Mouse (Mus musculus) embryo, embryonic 9.5 days (tissue): ENCODE results near the gene Wnt7b.

Experiments
- DNase-seq: peaks from one replicate; pipeline ENCODE4 v3.0.0-alpha.2; 2017; ENCODE audit errors: extremely low spot score

The Wnt7b gene

DNA sequence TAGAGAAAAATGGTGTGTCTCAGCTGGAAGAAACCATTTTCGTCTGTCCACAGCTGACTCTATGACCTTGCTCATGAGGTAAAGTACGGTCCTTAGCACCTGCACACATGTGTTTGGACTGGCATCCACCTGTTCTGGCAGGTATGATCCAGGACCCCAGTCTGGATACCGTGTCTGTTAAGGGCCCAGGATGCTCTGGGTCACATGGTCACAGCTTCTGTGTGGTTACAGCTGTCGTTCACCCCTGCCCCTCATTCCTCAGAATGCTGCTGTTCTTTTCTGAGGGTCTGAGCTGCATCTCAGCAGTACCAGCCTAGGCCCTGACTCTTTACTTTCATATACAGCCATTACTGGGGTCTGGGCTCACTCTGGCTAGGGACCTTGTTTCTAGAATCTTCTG is 18.9 kb upstream of the Wnt7b start:
- no peak for DNase-seq

DNA sequence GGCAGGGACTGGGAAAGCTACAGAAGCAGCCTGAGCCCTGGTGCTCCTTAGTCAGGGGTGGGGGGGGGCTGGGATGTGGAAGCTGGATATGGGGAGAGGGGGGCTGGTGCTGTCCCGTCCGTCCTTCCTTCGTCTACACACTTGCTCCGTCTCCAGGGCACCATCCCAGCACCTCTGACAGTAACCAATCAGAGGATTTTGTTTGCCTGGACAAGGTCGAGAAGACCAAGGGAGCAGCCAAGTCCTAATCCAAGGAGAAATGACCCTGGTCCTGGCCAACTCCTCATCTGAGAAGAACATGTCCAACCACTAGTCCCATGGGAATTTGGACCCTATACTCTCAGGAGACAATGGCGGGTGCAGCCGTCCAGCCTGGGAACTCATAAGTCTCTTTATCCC is 18.4 kb upstream of the Wnt7b start:
- no peak for DNase-seq

DNA sequence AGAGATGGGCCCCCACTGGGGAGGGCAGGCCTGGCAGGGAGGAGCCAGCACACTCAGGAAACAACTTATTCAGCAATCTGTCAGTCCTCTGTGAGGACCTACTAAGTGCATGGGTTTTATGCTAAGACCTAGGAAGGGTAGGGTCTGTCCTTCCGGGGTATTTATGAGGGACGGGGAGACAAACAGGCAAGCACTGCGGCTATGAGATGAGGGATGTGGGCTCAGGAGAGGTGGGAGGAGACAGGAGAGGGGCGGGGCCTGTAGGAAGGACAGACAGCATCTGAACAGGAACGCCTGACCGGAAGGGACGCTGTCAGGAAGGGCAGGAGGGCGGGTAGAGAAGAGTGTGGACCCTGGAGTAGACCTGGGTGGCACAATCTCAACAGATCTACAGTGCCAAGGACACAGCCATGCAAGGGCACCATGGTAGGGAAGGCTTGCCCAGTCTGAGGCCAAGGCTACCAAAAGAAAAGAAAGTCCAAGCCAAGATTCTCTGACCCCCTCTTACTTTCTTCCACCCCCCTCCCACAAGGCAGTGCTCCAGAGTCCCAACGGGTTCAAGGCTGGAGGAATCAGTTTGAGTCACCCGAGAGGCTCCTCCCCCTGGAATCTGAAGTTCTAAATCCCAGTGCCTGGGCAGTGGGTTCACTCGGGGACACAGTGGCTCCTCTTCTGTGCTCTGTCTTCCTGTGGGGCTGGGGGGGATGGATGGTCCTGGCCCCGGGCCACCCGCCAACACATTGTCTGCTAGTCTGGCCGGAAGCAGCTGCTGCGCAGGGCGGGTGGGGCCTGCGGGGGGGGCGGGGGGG is 17.8 kb upstream of the Wnt7b start:
- no peak for DNase-seq

- peak; percentile 61 for DNase-seq
These were observed 17.0 kb upstream of the Wnt7b start for GRCm38 (mm10) chr15:85598984-85599886.

- DNase-seq: no peak
These were observed 16.2 kb upstream of the Wnt7b start for GRCm38 (mm10) chr15:85598443-85598842.

DNA sequence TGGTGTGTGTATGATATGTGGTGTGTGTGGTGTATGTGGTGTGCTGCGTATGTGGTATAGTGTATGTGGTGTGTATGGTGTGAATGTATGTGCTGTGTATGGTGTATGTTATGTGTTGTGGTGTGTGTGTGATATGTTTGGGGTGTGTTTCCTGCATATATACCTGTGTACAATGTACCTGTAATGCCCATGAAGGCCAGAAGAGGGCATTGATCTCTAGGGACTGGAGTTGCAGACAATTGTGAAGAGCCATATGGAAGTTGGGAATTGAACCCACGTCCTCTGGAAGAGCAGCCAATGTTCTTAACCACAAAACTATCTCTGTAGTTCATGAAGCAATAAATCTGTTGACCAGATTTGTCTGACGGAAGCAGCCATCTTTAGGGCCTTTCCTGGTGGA is 15.1 kb upstream of the Wnt7b start:
- DNase-seq: no peak

GRCm38 (mm10) chr15:85592674-85593073 is 10.4 kb upstream of the Wnt7b start:
- DNase-seq: no peak

DNA sequence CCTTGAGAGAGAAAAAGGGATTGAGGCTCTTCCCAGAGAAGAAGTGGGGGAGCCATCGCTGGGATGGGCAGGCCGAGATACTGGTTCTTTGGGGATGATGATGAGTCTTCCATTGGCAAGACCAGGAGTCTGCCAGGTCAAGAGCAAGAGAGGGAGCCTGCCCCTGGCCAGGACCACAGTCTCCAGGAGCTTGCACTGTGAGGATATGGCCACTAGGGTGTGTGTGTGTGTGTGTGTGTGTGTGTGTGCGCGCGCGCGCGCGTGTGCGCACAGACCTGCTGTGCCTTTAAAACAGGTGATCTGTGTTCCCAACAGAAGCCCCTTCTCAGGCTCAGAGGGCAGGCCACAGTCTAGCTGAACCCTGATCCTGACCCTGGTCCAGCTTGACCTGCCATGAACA is 8.6 kb upstream of the Wnt7b start:
- DNase-seq: no peak

GRCm38 (mm10) chr15:85583504-85583903 is 1.2 kb upstream of the Wnt7b start:
- peak; percentile 74 for DNase-seq

DNA sequence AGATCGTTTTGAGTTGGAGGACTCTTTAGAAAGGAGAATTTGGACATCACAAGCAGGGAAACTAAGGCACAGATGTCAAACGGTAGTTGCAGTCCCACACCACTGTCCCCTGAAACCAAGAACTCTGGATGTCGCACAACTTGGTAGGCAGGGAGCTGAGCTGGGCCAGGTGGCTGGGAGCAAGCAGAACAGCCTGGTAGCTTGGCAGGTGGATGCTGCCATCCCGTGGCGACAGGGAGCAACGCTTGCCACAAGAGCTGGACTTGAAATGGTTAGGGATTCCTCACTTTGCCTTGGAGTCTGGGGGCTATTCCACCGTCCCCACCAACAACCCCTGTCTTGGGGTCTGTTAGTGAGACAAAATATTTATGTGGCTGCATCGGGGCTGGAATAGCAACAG is 751 bp upstream of the Wnt7b start:
- peak; percentile 84 for DNase-seq

GRCm38 (mm10) chr15:85581563-85582064 is 659 bp downstream of the Wnt7b start:
- DNase-seq: no peak

- peak; percentile 40 for DNase-seq
These were observed 1.2 kb downstream of the Wnt7b start for GRCm38 (mm10) chr15:85580934-85581562.

DNA sequence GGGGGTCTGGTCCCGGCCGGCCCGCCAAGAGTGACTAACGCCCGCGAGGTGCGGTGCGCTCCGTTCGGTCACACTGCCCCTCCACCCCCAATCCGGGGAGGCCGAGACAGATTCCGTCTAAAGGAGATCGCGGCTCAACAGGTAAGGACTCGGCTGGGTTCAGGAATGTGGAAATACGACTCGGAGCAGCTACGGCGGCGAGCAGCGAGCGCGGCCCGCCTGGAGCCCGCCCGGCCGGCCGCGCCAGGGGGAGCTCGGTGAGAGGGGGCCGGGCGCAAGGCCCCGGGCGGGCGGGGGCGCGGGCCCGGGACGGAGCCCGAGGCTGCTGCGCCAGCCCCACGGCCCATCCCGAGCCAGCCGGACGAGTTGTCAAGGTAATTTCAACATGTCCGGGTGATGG is 1.8 kb downstream of the Wnt7b start:
- DNase-seq: peak; percentile 26

DNA sequence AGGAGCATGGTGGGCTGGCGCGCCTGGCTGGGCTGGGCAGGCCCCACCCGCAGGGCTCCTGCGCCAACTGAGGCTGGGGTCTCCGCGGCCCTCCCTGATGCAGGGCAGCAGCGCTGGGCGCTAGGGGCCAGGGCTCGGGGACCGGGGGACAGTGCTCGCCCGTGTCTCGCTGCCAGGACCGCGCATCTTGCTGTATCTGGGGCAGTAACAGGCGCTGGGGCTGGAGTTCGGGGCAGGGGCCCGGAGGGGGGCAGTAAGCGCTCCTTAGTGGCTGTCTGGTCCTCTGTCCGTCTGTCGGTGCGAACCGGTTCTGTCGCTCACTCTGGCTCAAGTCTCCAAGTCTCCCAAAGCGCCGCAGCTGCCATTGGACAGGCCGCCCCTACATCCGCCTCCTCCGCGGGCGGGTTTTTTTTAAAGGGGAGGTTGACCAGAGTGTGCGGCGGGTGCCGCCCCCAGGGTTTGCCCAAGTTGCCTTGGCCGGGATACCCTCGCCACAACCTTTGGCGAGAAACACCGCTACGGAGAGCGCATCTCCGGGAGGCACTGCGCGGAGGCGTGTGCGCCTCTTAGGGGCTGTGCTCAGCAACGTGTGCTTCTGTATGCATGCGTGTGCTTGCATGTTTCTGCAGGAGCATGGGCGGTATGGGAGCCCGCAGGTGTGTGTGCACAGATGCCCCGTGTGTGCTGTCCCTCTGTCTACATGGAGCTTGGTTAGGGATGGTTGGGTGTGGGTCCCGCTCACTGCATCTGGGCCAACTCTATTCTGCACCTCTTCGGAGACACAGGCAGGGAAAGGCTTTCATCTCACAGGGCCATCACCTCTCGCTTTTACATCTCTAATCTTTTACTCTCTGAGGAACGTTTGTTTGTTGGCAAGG is 4.5 kb downstream of the Wnt7b start:
- peak; percentile 33 for DNase-seq

GRCm38 (mm10) chr15:85576511-85577440 is 5.5 kb downstream of the Wnt7b start:
- peak; percentile 56 for DNase-seq

GRCm38 (mm10) chr15:85576110-85576509 is 6.2 kb downstream of the Wnt7b start:
- DNase-seq: peak; percentile 39

DNA sequence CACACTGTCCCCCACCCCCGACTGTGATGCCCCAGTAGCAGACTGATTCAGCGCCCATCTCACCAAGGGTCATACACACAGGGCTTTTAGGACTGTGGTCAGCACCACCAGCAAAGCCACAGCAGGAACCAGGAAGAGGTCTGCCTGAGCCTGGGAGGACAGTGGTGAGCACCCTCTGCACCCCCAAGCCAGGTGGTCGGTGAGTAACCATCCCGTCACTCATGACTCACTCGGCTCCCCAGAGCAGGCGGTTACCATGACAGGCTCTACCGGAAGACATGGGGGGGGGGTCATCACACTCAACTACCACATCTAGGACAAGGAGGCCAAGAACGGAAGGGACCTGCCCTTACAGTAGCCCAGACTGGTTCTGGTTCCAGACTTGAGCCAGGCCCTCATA is 7.7 kb downstream of the Wnt7b start:
- no peak for DNase-seq

DNA sequence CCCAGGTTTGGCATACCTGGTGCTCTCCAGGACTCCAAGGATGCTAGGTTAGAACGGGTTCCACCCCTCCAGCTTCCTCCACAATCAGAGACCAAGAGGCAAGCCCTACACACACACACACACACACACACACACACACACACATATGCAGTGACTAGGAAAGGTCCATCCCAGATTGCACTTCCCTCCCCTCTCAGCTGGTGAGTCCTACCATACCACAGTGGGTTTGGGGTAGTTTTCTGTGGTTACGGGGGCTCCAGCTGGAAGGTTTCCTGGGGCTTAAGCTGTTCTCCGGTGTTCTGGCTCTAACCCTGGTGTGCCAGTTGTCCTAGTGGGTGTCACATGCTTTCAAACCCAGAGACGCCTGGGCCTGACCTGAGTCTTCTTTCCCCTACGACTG is 8.2 kb downstream of the Wnt7b start:
- no peak for DNase-seq

DNA sequence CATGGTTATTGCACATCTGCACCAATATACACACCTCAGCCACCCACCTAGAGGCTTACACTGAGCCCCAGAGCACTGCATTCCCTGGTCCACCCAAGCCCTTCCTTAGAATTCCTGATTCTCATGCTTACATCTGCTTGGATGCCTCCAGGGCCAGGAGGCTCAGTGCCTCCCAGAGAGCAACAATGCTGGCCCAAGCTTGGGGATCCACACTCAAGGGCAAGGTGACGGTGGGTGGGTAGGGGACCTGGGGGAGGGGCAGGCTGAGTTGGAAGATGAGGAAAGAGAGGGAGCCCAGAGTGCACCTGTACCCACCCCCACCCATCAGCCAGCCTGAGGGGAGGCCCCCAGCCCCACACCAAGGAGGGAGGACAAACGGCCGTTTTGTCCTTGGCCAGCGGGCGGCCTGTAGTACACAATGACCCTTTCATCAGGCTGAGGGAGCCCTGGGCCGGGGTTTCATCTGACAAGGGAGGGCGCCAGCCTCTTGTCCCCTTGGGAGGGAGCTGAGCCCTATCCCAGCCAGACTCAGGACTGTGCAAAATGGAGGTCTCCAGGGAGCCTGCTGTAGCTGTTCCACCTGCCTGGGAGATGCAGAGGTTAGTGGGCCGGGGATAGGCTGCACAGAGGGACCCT is 9.5 kb downstream of the Wnt7b start:
- no peak for DNase-seq
